Mouse (Mus musculus) forebrain, postnatal 0 days (tissue): Measurements from ENCODE around the gene Zhx3. TPM values are rescaled to one million over a fixed set of nuclear protein-coding genes. Genes with fewer than 3 reads are reported as not detected.

Experiments
- ATAC-seq: fragments of 200-750 bp; cut with Nextera tagmentation; 2 replicates; pipeline ENCODE4 v1.8.0; 2017; ENCODE audit warnings: mild to moderate bottlenecking, moderate library complexity
- DNase-seq: peaks from one replicate; pipeline ENCODE4 v3.0.0-alpha.2; 2015
- H3K27ac ChIP-seq: fragments of 300-500 bp; sonication (generic); 2 replicates; pipeline ENCODE4 v1.5.1; 2014; ENCODE audit warnings: low read depth, mild to moderate bottlenecking, antibody characterized with exemption, low read length, moderate library complexity, mixed read lengths
- H3K27me3 ChIP-seq: fragments of 300-500 bp; sonication (generic); 2 replicates; pipeline ENCODE4 v1.6.1; 2014; ENCODE audit warnings: mild to moderate bottlenecking, low read length, mixed read lengths; ENCODE audit not compliant: insufficient read depth
- H3K36me3 ChIP-seq: fragments of 300-500 bp; sonication (generic); 2 replicates; pipeline ENCODE4 v1.6.1; 2014; ENCODE audit warnings: mild to moderate bottlenecking, moderate library complexity; ENCODE audit not compliant: insufficient read depth
- H3K4me1 ChIP-seq: fragments of 300-500 bp; sonication (generic); 2 replicates; pipeline ENCODE4 v1.6.1; 2014; ENCODE audit warnings: antibody characterized with exemption; ENCODE audit not compliant: insufficient read depth
- H3K4me2 ChIP-seq: fragments of 300-500 bp; sonication (generic); 2 replicates; pipeline ENCODE4 v1.6.1; 2014; ENCODE audit warnings: low read depth, mild to moderate bottlenecking, moderate library complexity
- H3K4me3 ChIP-seq: fragments of 300-500 bp; sonication (generic); 2 replicates; pipeline ENCODE4 v1.5.1; 2014; ENCODE audit warnings: low read depth, low read length, mixed read lengths
- H3K9ac ChIP-seq: fragments of 300-500 bp; sonication (generic); 2 replicates; pipeline ENCODE4 v1.6.1; 2014; ENCODE audit warnings: mild to moderate bottlenecking
- H3K9me3 ChIP-seq: fragments of 300-500 bp; sonication (generic); 2 replicates; pipeline ENCODE4 v1.6.1; 2016; ENCODE audit warnings: low read length
- CTCF ChIP-seq: sonication (generic); IDR thresholded peaks from 2 replicates; pipeline ENCODE4 v1.5.1; 2016; ENCODE audit warnings: antibody characterized with exemption, control low read depth, low read depth
- WGBS: fragments of 180-500 bp; shearing (Covaris S2); extraction: QIAGEN DNeasy Blood & Tissue Kit; methylation state at CpG from one replicate; pipeline ENCODE4 v1.1.7; 2014; 5-methylcytosine and 5-hydroxymethylcytosine counted together
- polyA plus RNA-seq: library from polyadenylated mRNA; unstranded; fragments of >200 nt; fragmentation: Nextera tagmentation; extraction: Ambion mirVana; gene quantifications from 2 replicates; pipeline ENCODE4 v1.2.1, GENCODE M21; 2015
- total RNA-seq: library from RNA; depleted of rRNA; stranded (reverse); fragments of >200 nt; gene quantifications from 2 replicates; pipeline ENCODE4 v1.2.3, GENCODE M21; 2014

Gene Zhx3
- total and polyA plus RNA-seq, 2 experiments from 2014 or later, result 18.5 to 44.9 TPM

DNA sequence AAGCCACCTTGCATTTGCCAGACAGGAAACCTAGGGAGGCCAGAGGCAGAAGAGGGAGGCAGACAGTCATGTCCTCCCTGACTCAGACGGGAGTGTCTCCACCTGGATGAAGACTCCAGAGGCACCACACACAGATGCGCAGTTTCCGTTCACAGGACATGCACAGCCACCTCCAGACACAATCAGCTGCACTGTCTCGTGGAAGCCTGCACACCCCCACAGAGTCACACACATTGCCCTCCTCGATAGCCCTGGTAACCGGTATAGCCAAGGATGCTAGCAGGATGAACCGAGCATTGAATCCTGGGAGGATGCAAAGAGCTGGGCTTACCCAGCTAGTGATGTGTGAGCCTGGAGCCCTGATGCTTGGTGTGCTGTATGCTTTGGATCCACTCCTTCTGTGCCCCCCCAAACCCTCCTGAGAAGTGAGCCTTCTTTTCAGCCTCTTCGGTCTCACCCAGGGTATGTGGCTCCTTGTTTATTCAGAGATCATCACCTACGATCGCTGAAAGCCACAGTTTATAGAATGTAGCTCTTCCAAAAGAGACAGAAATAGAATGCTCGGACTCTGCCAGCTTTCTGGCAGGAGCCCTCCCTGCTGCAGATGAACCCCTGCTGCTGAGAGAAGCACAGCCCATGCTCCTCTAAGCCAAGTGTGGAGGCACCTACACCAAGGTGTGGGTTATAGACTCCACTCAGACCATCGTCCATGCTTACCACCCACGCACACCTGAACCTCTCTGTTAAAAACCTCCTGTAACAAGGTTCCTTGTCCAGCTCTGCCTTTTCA is 43.2 kb upstream of the Zhx3 start:
- Histone ChIP-seq H3K9ac (no peak overlapping the region), H3K27ac (no peak overlapping the region), H3K4me1 (peaks cover 4% of the 10 kb centered on the region; the same call in 1 of the 2 replicates), H3K36me3 (no peaks in the 10 kb centered on the region), H3K9me3 (no peaks in the 10 kb centered on the region), H3K4me2 (no peak overlapping the region), H3K27me3 (peaks cover 21% of the 10 kb centered on the region), H3K4me3 (no peak overlapping the region)
- WGBS, result 70% methylated on average over 13 of the region's 13 CpGs
- no peak for TF ChIP-seq CTCF
- ATAC-seq (no peak), DNase-seq (no peak)

DNA sequence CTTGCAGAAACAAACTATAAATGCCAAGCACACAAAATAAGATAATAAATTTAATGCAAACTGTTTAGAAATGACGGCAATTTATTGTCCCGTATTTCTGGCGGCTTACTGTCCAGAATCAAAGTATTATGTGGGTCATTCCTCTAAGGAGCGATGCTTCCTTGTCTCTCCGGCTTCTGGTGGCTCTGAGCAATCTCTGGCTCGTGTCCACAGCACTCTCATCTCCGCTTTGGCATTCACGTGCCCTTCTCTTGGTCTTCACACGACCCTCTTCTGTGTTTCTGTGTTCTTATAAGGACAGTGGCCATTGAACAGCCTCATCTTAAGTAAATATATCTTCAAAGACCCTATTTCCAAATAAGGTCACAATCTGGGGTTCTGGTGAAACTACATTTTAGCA is 41.9 kb upstream of the Zhx3 start:
- TF ChIP-seq CTCF, result no peak
- Histone ChIP-seq H3K27me3 (peaks cover 31% of the 10 kb centered on the region), H3K36me3 (no peaks in the 10 kb centered on the region), H3K4me3 (no peak overlapping the region), H3K9ac (no peak overlapping the region), H3K27ac (no peak overlapping the region), H3K4me2 (no peak overlapping the region), H3K9me3 (no peaks in the 10 kb centered on the region), H3K4me1 (peaks cover 4% of the 10 kb centered on the region; the same call in 1 of the 2 replicates)
- DNase-seq (no peak), ATAC-seq (no peak)
- 83% methylated on average over 9 of the region's 9 CpGs for WGBS

DNA sequence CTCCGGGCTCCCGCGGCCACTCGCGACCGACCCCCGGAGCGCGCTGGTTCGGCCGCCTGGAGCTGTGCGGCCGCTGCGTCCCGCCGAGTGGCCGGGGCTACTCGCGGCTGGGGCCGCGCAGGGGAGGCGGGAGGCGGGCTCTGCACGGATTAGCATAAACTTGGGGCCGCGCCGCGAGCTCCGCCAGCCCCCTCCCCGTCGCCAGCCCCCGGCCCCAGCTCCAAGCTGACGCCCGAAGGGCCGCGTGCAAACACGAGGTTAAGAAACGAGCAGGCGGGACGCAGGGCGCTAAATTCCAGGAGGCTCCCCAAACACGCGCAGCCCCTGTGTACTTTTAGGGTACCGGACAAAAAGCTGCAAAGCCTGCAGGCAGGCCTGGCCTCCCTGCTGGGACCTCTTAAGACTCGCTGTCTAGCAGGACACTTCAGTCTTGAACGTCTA is 39.5 kb upstream of the Zhx3 start, which contains the start of gene Emilin3:
TSS of gene Emilin3 (minus strand) at position 98 of the 441 bp plus-strand sequence.
- no peak for TF ChIP-seq CTCF
- DNase-seq (peak; percentile 21), ATAC-seq (peak; percentile 32)
- WGBS, result 1% methylated on average over 30 of the region's 46 CpGs
- Histone ChIP-seq H3K27me3 (peaks cover 31% of the 10 kb centered on the region), H3K9ac (peak within 1 kb of the TSS; percentile 35), H3K36me3 (no peaks in the 10 kb centered on the region), H3K9me3 (no peaks in the 10 kb centered on the region), H3K4me3 (peak within 1 kb of the TSS; percentile 40), H3K4me1 (peaks cover 4% of the 10 kb centered on the region; the same call in 1 of the 2 replicates), H3K4me2 (peak within 1 kb of the TSS; percentile 67), H3K27ac (no peak within 1 kb of the TSS)

DNA sequence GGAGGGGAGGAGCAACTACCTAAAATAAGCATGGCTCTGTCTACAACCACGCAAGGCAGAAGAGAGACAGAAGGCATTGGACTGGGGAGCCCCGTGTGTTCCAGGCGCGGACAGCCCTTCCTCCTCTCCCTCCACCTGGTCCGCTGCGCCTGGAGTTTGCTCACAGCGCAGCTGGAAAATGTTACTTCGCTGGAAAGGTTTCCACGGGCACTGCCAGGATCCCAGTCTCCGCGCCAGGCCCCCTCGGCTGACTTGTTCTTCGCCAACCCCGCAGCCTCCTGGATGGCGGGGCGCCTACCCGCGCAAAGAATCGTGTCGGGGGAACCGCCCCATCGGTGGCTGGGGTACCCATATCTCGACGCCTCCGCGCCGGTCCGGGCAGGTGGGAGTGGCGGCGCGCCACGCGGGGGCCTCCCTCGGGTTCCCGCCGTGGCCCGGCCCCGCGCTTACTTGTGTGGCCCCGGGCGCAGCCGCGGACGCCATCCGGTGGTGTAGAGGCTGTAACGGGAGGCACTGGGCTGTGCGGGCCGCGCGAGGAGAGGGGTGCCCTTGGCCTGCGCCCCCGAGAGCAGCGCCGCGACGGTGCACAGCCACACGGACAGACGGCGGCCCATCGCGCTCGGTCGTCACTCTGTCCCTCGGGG is 38.9 kb upstream of the Zhx3 start:
- ATAC-seq (peak; percentile 55), DNase-seq (peak; percentile 32)
- Histone ChIP-seq H3K36me3 (no peaks in the 10 kb centered on the region), H3K4me3 (peak overlapping the region; percentile 40), H3K4me1 (peaks cover 4% of the 10 kb centered on the region; the same call in 1 of the 2 replicates), H3K27ac (no peak overlapping the region), H3K9me3 (no peaks in the 10 kb centered on the region), H3K9ac (peak overlapping the region; percentile 35), H3K27me3 (peaks cover 31% of the 10 kb centered on the region), H3K4me2 (peak overlapping the region; percentile 67)
- TF ChIP-seq CTCF, result no peak
- 1% methylated on average over 55 of the region's 64 CpGs for WGBS

DNA sequence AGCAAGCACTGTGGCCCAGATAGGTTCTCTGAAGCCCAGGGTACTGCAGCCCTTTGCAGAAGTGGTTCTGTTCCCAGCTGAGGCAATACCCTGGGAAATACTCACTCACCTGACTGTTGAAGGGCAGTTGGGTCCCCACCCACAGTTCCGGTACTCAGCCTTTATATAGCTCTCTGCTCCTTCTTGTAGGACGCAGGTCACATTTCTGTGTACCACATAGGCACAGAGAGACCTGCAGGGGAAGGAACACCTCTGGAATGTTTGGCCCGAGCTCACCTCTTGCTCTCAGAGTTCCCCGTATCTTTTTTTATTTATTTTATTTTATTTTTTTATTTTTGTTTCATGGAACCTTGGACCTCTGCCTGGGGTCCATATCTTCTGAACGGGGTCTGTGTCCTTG is 37.8 kb upstream of the Zhx3 start:
- Histone ChIP-seq H3K27me3 (peaks cover 31% of the 10 kb centered on the region), H3K27ac (no peak overlapping the region)

DNA sequence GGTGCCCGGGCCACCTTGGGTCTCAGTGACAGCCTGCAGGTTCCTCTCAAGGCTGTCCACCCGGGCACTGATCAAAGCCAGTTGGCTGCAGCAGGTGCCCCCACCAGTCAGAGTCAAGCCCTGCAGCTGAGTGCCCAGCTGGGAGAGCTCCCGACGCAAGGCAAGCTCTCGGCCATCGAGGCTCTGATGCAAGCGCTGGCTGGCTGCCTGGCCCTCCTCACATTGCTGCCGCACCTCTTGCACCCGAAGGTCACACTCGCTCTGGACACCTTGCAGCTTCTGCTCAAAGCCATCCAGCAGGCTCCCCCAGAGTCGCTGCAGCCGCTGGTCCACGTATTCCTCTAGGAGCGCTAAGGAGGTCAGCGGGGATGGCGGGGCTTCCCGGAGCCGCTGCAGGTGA is 35.8 kb upstream of the Zhx3 start:
- DNase-seq, result no peak
- ATAC-seq, result no peak
- Histone ChIP-seq H3K4me3 (no peak overlapping the region), H3K27ac (no peak overlapping the region), H3K27me3 (peaks cover 31% of the 10 kb centered on the region), H3K9me3 (no peaks in the 10 kb centered on the region), H3K36me3 (no peaks in the 10 kb centered on the region), H3K9ac (no peak overlapping the region), H3K4me2 (no peak overlapping the region), H3K4me1 (no peaks in the 10 kb centered on the region)
- WGBS, result 69% methylated on average over 18 of the region's 18 CpGs
- no peak for TF ChIP-seq CTCF

More for the DNA sequence above, 37.8 kb upstream of the Zhx3 start:
- DNase-seq, result no peak
- ATAC-seq, result no peak
- H3K4me3 ChIP-seq, result no peak overlapping the region
- 95% methylated on average over 5 of the region's 5 CpGs for WGBS
- H3K36me3 ChIP-seq, result no peaks in the 10 kb centered on the region
- no peaks in the 10 kb centered on the region for H3K4me1 ChIP-seq
- H3K4me2 ChIP-seq, result no peak overlapping the region
- no peak for TF ChIP-seq CTCF
- H3K9me3 ChIP-seq, result no peaks in the 10 kb centered on the region
- no peak overlapping the region for H3K9ac ChIP-seq

DNA sequence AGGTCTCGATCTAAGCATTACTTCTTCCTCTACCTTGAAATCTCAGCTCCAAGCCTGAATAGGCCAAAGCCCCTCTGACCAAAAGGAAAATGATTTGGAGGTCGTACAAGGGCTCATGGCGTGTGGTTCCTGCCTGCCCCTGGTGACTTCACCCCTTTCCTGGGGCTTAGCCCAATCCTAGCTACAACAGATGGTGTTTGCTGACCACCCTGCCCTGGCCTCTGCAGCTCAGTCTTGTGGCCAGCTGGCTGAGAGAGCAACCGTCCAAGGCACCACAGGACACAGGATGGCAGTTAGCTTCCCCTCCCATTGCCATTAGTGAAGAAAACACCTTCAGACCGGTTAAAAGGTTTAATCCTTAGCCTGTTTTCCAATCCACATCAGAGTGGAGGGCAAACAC is 33.3 kb upstream of the Zhx3 start:
- H3K36me3 ChIP-seq, result no peaks in the 10 kb centered on the region
- H3K4me2 ChIP-seq, result no peak overlapping the region
- H3K9me3 ChIP-seq, result no peaks in the 10 kb centered on the region
- no peak for TF ChIP-seq CTCF
- no peak overlapping the region for H3K9ac ChIP-seq
- 80% methylated on average over 5 of the region's 5 CpGs for whole genome bisulfite sequencing
- H3K4me1 ChIP-seq, result no peaks in the 10 kb centered on the region
- no peak overlapping the region for H3K4me3 ChIP-seq
- ATAC-seq (no peak), DNase-seq (no peak)
- H3K27ac ChIP-seq, result no peak overlapping the region
- peaks cover 11% of the 10 kb centered on the region for H3K27me3 ChIP-seq
